Mouse (Mus musculus) embryonic fibroblast, embryonic 13.5 days (primary cell): ENCODE measurements around the gene Rpl39. TPM values are rescaled to one million over a fixed set of nuclear protein-coding genes. Genes with fewer than 3 reads are reported as not detected.
"Not testable (repeated sequence)": the region's sequence is repeated elsewhere in the genome, so short reads cannot be mapped to it uniquely, and the experiment has no call there.

ENCODE experiments used
- H3K27ac ChIP-seq: 2 replicates; pipeline ENCODE4 v1.5.1; 2012; ENCODE audit warnings: low read length, control low read depth, inconsistent platforms; ENCODE audit not compliant: insufficient read depth
- H3K4me1 ChIP-seq: 2 replicates; pipeline ENCODE4 v1.6.1; 2011; ENCODE audit warnings: low read length; ENCODE audit not compliant: control insufficient read depth, insufficient read depth
- H3K4me3 ChIP-seq: 2 replicates; pipeline ENCODE4 v1.5.1; 2011; ENCODE audit warnings: mild to moderate bottlenecking, control low read depth, low read length; ENCODE audit not compliant: insufficient read depth
- CTCF ChIP-seq: IDR thresholded peaks from 2 replicates; pipeline ENCODE4 v1.5.1; 2011; ENCODE audit warnings: mild to moderate bottlenecking, control low read depth, low read length, moderate library complexity, borderline replicate concordance; ENCODE audit not compliant: insufficient read depth
- POLR2A ChIP-seq: IDR thresholded peaks from 2 replicates; pipeline ENCODE4 v1.6.1; 2011; ENCODE audit warnings: low read depth, mild to moderate bottlenecking, control low read depth, low read length, moderate library complexity
- polyA plus RNA-seq: library from polyadenylated mRNA; stranded (reverse); fragments of >200 nt; gene quantifications from 2 replicates; pipeline ENCODE4 v1.2.4, GENCODE M21; 2011; ENCODE audit warnings: low read depth; ENCODE audit not compliant: missing spikeins, insufficient read length

Rpl39 gene
- polyA plus RNA-seq, 1 experiment, result 1,325 TPM

GRCm38 (mm10) chrX:37103826-37104225 lies 18.6 kb upstream of the Rpl39 start:
- H3K4me1 ChIP-seq, result no peaks in the 10 kb centered on the region
- TF ChIP-seq CTCF (no peak), POLR2A (no peak)
- H3K27ac ChIP-seq, result no peak overlapping the region
- no peak overlapping the region for H3K4me3 ChIP-seq

GRCm38 (mm10) chrX:37098681-37099080 lies 13.5 kb upstream of the Rpl39 start:
- Histone ChIP-seq H3K4me3 (no peak overlapping the region), H3K4me1 (no peaks in the 10 kb centered on the region), H3K27ac (peak overlapping the region; percentile 78; the same call in 1 of the 2 replicates)
- TF ChIP-seq POLR2A (no peak), CTCF (no peak)

GRCm38 (mm10) chrX:37095106-37095768 lies 10.0 kb upstream of the Rpl39 start:
- H3K27ac ChIP-seq, result no peak overlapping the region
- TF ChIP-seq POLR2A (no peak), CTCF (no peak)
- H3K4me1 ChIP-seq, result no peaks in the 10 kb centered on the region
- H3K4me3 ChIP-seq, result no peak overlapping the region

- no peaks in the 10 kb centered on the region for H3K4me1 ChIP-seq
- TF ChIP-seq POLR2A (no peak), CTCF (no peak)
- H3K27ac ChIP-seq, result no peak overlapping the region
- no peak overlapping the region for H3K4me3 ChIP-seq
Observed at GRCm38 (mm10) chrX:37091457-37091856, 6.3 kb upstream of the Rpl39 start.

GRCm38 (mm10) chrX:37088778-37089177 lies 3.6 kb upstream of the Rpl39 start:
- H3K4me1 ChIP-seq, result no peaks in the 10 kb centered on the region
- H3K27ac ChIP-seq, result no peak overlapping the region
- TF ChIP-seq POLR2A (no peak), CTCF (no peak)
- H3K4me3 ChIP-seq, result no peak overlapping the region

GRCm38 (mm10) chrX:37085665-37086064 lies 463 bp upstream of the Rpl39 start:
- Histone ChIP-seq H3K27ac (peak overlapping the region; percentile 88; the same call in 1 of the 2 replicates), H3K4me1 (no peaks in the 10 kb centered on the region), H3K4me3 (peak overlapping the region; percentile 100)
- TF ChIP-seq CTCF, result no peak

GRCm38 (mm10) chrX:37084318-37084926 lies 780 bp downstream of the Rpl39 start:
- peak overlapping the region; percentile 88 for H3K27ac ChIP-seq
- H3K4me1 ChIP-seq, result no peaks in the 10 kb centered on the region
- peak overlapping the region; percentile 100 for H3K4me3 ChIP-seq
- no peak for TF ChIP-seq CTCF
- TF ChIP-seq POLR2A, result 0 out of 2 replicates have a peak, but pooled peaks have one; percentile 18

GRCm38 (mm10) chrX:37081194-37081593 lies 4.0 kb downstream of the Rpl39 start:
- TF ChIP-seq POLR2A (no peak), CTCF (no peak)
- H3K27ac ChIP-seq, result no peak overlapping the region
- H3K4me1 ChIP-seq, result no peaks in the 10 kb centered on the region
- H3K4me3 ChIP-seq, result no peak overlapping the region

GRCm38 (mm10) chrX:37080345-37080744 lies 4.9 kb downstream of the Rpl39 start:
- not testable (repeated sequence) for H3K4me3 ChIP-seq, H3K27ac ChIP-seq, H3K4me1 ChIP-seq

GRCm38 (mm10) chrX:37076651-37077050 lies 8.6 kb downstream of the Rpl39 start:
- no peak overlapping the region for H3K4me3 ChIP-seq
- TF ChIP-seq CTCF (no peak), POLR2A (no peak)
- no peaks in the 10 kb centered on the region for H3K4me1 ChIP-seq
- H3K27ac ChIP-seq, result no peak overlapping the region
